Mouse (Mus musculus) naive thymus-derived CD4-positive, alpha-beta T cell, adult 2 months (primary cell): ENCODE measurements at regions not wholly inside any gene's neighbourhood (a gene's known extent, or its start where the extent isn't known, plus 50 kb on each side); places are given as distances from the start of the nearest gene placed in this dataset.

ENCODE experiments used
- DNase-seq: peaks from one replicate; pipeline ENCODE4 v3.0.0-alpha.2; 2011; ENCODE audit warnings: low read depth

GRCm38 (mm10) chr13:83716711-83717171, 212.9 kb downstream of the Mef2c start:
- no peak for DNase-seq

GRCm38 (mm10) chr13:83717686-83718210, 213.9 kb downstream of the Mef2c start:
- DNase-seq = no peak

DNA sequence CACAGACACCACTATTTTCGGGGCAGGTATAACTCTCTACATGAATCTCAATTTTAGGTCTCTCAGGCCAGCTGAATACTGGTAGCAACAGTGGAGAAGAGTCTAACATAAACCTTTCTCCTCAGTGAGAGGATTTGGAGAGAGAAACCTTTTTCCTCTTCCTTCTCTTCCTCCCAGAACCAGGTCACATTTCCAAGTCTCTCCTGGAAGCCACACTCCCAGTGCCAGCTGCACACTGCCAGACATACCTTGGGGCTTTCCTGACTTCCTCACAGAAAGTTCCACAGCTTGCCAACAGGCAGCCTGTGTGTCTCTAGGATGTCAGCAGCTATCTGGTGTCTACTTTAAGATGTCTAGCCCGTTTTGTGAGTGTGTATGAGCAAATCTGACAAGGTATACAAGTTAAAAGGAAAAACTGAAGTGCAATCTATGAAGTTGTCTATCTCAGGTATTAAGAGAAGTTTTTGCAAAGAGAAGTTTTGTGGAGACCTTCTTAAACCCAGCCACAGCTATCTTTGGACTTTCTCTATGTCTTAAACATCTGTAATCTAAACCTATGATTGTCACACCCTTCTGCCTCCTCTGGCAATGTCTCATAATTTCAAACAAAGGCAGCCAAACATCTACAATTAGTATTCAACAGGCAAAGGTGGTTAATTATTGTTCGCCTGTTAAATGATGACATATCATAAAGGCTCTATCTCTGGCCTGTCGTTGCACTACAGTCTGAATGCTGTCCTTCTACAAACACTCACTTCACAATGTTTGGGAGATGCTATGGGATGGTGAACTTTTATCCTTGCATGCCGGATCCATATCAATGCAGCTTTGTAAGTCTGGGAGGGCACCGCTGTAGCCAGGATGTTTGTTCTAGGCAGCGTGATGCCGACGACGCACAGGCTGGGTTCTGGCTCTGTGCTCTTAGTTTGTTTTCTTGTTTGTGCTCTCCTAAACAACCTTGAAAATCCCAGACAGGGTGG, 214.9 kb downstream of the Mef2c start:
- DNase-seq = no peak

- no peak for DNase-seq
Observed at GRCm38 (mm10) chr13:83719635-83720291, 215.9 kb downstream of the Mef2c start.

DNA sequence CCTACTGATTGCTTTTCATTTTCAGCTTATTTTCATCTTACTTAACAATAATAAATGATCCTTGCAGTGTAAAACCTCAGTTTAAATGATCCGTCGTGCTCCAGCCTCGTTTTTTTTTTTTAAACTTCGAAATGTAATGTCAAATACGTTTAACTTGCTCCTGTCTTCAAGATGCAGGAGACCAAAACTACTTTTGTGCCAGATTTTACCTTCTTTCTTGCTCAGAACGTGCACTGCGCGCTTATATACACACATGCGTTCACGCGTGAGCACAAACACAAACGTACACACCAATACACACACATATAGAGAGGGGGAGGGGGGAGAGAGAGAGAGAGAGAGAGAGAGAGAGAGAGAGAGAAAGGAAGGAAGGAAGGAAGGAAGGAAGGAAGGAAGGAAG, 216.5 kb downstream of the Mef2c start:
- DNase-seq = no peak

DNA sequence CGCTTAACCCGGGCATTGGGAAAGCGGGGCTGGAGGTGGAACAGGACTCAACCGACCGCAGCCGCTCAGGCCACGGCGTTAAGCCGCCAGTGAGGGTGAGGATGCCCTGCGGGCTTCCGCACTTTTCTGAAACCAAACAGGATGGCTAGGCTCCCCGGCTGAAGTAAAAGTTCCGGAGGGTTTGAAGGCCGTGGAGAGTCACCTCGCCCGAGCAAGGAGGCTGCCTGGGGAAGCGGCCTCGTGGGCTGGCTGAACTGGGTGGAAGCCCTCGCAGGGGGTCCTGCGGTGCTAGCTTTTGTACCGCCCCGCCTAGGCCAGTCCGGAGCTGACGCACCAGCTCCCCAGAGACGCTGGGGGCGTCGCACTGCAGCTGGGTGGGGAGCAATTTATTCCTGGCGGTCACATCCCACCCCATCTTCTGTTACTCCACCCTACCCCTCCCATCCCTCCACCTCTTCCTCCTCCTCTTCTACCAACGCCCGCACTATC, 217.1 kb downstream of the Mef2c start:
- DNase-seq = no peak

DNA sequence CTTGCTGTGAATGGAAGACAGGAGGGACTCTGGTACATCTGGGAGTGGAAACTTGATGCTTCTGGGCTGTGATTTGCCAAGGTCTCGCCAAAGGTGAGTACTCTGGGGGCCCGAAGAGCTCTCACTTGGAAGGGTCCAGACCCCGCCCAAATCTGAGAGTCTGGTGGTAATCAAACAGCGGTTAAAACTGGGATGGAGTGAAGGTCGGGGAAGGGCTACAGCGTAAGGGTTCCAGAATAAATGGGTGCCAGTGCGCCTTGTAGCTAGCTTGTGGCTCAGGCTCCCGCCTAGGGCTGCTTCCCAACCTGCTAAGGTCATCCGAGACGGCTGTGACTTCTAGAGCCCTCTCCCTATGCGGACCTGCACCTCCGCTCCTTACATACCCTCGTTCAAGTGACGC, 217.7 kb downstream of the Mef2c start:
- DNase-seq = no peak

GRCm38 (mm10) chr13:83722241-83722640, 218.4 kb downstream of the Mef2c start:
- no peak for DNase-seq

GRCm38 (mm10) chr13:83722791-83723190, 219.0 kb downstream of the Mef2c start:
- DNase-seq = no peak

- DNase-seq = no peak
Observed at GRCm38 (mm10) chr13:83723396-83723795, 219.6 kb downstream of the Mef2c start.

- no peak for DNase-seq
Observed at GRCm38 (mm10) chr13:83724196-83724595, 220.4 kb downstream of the Mef2c start.

DNA sequence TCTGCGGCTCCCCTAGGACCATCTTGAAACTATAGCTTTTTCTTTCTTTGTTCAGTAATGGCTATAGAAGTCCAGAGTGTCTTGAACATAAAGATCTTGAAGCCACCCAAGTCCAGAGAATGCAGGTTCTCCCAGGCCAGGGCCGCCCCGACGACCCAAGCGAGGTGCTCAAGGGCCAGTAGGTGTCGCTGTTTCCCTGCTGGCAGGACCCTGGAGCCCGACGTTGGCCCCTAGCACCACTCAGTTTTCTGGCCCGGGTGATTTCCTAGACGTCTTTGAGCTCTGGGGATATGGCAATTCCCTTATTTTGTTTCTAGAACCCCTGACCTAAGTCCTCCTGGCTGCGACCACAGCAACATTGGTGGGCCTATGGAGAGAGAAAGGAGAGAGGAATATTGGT, 221.2 kb downstream of the Mef2c start:
- peak; percentile 27 for DNase-seq

GRCm38 (mm10) chr13:83725831-83726230, 222.0 kb downstream of the Mef2c start:
- DNase-seq = no peak

DNA sequence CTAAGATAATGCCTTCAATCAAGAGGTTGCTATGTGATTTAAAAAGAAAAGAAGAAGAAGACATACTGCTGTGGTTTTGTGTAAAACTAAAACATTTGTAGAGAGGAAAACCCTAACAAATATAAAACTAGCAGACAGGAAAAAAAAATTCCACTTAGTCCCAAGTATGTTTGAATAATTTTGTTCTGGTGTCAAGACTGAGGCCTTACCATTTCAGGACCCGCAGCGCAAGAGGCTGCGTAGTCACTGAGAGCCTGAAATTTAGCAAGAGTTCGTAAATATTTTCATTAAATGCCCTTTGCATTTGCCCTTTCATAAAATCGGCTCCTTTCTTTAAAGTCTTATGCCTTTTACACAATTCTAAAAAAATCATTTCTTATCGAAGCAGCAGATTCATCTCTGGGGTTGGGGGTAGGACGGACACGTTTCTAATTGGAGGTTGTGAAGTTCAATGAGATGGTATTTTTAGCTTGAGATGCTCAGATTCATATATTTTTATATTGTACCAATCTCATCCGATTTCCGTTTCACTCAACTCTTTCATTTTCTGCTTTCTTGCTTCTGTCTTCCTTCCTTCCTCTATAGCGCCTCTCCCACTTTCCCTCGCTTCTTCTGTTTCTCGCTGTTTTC, 222.6 kb downstream of the Mef2c start:
- DNase-seq = no peak

GRCm38 (mm10) chr13:83727051-83727765, 223.4 kb downstream of the Mef2c start:
- no peak for DNase-seq

DNA sequence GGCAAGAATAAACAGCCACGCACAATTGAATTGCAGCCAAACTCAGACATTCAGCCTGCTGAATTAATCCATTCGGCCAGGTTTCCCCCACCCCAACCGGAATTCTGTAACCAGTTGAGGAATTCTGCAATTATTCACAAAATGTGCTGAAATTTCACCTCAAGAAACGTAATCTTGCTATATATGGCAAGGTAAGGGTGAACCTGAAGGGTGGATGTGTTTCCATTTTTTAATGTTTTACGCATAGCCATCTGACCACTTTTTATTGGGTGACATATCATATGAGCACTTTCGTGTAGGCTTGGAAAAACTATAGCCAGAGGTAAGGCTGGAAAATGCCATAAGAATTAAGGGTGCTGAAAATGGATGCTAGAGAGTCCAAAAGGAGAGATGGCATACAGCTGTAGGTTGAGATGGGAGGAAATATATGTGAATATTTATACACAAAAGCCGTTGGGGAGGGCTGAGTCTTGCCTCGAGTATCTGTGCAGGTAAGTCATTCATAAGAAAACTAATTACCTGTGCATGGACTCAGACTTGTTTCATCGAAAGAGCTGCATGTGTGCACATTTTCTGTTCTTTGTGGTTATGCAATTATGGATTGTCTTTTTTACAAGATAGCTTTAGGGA, 224.0 kb downstream of the Mef2c start:
- DNase-seq = no peak

- no peak for DNase-seq
Observed at GRCm38 (mm10) chr13:83728421-83729010, 224.7 kb downstream of the Mef2c start.

DNA sequence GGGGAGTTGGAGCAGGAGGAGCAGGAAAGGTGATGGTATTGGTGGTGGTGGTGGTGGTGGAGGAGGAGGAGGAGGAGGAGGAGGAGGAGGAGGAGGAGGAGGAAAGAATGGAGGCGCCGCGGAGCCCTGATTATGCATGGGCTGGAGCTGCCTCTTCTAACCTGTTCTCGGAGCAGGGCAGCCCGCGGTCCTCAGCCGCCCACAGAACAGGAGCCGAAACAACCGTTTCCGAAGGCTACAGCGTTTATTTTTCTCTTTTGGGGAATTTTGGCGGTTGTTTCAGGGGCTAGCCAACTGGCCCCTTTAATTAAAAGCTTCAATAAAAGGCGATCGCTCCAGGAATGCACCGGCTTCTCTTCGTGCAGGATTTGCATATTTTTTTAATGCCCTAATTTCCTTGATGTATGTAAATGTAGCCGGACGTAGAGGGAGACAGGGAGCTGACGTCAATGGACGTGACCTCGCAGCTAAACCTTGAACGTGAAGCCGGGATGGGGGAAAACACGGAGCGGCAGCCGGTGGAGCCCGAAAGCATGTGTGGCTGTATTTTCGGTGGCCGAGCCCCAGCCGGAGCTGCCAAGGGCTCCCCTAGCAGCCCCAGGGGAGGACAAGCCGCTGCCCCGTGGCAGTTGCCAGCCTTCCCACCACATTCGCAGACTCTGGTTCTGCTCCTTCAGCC, 225.6 kb downstream of the Mef2c start:
- DNase-seq = no peak

GRCm38 (mm10) chr13:83730155-83730712, 226.4 kb downstream of the Mef2c start:
- no peak for DNase-seq
